Mouse (Mus musculus) yolk sac, embryonic 10.5 days (tissue): ENCODE data around the gene Rabgap1.
"Not testable (repeated sequence)": the region's sequence is repeated elsewhere in the genome, so short reads cannot be mapped to it uniquely, and the experiment has no call there.

ENCODE experiments used
- DNase-seq: peaks from one replicate; pipeline ENCODE4 v3.0.0-alpha.2; 2017; ENCODE audit warnings: low spot score

The Rabgap1 gene

DNA sequence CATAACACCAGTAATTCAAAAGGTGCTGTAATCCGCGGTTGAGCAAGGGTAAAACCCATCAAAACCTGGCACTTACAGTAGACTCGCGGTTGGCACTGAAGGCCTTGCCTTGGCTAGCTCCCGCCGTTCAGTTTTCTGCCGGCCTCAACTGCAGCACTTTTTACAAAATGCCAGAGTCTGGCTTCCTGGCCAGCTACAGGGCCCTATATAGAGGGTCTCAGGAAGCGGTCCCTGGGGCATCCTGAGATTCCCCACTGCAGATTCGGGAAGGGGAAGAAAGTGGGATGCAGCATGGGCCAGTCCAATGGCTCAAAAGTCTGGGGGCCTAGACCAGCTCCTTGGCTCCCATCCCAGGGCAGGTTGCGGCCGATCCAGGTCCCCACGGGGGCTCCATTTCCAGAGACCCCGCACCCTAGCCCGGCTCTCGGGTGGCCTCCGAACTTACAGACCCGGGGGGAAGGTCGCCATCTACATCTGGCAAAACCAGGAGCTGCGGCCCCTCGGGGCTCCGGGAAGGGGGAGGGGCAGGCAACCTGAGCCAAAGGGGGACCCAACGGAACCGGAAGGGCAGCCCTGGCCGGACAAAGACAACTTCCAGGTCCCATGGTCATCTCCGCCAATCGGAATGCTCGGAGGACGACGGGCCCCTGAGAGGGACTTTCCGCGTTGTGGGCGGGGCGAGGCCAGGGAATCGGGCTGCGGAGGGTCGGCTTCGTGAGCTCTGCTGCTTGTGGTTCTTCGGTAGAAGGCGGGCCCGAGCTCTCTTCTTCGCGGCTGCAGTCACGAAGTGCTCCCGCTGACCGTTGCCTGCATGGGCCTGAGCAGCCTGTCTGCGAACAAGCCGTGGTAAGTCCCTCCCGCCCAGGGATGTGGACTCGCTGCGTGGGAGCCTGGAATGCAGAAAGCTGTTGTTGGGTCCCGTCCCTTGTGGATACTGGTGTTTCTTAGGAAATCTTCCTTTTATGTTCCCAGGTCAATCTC lies at the start of gene Rabgap1, which contains the start of the genes Zbtb26 and Zbtb6:
TSS of gene Rabgap1 (plus strand) at position 669 of the 981 bp plus-strand sequence.
TSS of gene Zbtb26 (minus strand) at position 525 of the 981 bp plus-strand sequence.
TSS of gene Zbtb6 (minus strand) at position 561 of the 981 bp plus-strand sequence.
- DNase-seq = peak; percentile 97

DNA sequence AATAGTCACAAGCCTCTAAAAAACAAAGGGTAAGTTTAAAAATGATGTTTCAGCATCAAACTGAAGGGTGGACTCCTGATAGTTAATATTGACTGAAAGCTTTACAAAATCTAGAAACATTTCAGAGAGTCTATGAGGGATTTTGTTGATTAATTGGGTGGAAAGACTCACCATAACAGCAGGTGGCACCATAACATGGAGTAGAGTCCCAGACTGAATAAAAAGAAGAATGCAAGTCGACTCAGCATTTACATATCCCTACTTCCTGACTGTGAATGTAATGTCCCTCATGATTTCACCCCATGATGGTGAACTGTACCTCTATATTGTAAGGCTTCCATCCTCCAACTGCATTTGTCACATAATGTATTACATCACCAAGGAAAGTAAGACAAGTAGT lies 47.5 kb upstream of the Rabgap1 start:
- DNase-seq = no peak

DNA sequence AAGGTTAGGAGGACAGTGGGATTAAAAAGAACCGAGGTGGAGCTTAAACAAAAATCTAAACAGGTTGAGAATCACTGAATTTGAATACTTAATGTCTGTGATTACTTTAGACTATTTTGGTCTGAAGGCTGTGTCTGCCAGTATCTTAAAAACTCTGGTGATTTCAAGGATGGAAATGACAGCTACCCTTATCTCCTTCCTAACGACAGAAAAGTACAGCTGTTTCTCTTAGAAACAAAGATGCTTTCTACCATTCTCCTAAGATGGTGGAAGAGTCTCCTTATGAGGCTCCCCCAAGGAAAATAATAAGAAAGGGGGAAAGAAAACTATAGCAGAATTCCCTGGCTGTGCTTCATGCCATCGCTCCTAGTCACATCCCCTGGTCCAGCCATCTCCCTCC lies 21.2 kb upstream of the Rabgap1 start:
- no peak for DNase-seq

DNA sequence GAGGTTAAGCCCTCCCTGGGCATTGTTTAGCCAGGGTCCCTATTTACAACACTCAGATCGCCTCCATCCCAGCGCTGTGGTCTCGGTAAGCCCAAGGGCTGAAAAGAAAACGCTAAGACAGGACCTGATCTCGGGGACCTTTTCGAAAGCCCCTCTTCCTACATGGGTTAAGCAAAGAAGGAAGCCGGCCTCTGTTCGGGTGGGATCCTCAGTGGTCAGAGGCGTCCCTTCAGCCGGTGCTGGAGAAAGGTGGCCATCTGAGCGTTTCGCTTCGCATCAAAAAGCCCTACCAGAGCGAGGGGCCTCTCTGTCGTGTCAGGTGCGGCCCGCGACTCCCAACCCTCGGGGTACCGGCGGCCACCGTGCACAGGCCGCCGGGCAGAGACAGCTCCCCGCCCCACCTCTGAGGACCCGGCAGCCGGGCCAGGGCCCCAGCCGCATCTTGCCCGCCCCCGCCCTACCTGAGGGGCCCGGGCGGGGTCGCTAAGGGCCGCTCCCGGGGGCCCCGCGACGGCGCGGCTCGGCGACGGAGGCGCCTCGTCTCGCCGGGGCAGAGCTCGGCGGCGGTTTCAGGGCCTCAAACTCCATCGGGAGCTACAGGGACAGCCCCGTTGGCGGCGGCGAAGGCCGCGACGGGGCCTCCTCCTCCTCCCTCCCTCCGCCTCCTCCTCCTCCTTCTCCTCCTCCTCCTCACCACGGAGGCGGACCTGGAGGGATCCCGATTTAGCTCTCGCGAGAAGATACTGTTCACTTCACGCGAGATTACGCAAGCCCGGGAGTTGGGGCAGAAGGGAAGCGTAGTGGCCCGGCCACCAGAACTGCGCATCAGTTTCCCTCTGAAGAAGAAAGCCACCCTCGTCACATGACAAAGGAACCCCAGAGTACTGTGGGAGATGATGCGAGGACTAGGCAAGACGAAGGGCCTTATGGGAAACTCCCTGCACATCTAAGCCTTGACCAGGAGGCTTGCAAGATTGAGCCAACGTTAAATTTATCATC lies 20.5 kb upstream of the Rabgap1 start, which contains the start of gene Rc3h2:
TSS of gene Rc3h2 (minus strand) at position 598 of the 999 bp plus-strand sequence.
- peak; percentile 96 for DNase-seq

DNA sequence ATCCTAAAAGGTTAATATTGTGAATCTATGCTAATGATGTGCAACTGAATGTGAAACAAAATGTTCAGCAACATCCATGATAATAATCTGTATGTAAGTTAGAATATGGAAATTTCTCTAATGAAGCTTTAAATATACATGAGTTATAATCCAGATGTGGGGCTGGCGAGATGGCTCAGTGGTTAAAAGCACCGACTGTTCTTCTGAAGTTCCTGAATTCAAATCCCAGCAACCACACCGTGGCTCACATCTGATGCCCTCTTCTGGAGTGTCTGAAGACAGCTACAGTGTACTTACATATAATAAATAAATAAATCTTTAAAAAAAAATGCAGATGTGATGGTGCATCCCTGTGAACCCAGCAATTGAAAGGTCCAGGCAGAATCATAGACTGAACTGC lies 19.4 kb upstream of the Rabgap1 start:
- DNase-seq = no peak

DNA sequence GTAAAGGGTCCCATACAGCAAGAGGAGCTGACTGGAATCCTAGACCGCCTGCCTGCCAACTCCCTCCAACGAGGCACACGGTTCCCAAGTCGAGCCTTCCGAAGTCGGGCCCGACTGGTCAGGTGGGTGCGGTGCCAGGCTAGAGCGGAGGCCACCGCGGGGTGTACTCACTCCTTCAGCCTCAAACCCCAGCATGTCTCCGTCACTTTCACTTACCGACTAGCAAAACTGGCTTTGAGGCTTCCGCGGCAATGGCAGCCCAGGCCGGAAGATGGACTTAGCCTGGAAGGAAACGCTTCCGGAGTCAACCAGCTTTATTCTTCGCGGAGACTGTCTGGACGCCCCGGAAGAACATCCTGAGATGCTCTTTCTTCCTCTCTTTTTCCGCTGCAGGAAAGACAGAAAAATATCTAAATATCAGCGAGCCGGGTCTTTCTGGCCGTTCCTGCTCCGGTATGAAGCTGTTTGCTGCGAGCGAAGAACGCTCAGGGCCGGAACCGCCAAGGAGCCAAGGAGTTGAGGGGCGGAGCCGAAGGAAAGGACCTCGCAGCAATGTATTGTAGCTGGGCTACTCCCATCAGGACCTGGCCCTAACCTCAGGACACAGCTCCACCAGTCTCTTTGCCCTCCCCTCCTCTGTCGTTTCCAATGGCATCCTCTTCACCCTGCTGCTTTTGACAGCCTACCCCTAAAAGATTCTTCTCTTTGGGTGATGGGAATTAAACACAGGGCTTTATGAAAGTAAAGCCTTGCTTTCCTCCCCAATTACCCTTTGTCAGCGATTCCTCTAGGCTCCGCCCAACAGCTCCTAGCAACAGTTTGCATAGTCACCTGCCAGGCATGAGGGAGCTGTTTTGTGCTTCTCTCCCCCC lies 12.2 kb upstream of the Rabgap1 start:
- DNase-seq = peak; percentile 90

DNA sequence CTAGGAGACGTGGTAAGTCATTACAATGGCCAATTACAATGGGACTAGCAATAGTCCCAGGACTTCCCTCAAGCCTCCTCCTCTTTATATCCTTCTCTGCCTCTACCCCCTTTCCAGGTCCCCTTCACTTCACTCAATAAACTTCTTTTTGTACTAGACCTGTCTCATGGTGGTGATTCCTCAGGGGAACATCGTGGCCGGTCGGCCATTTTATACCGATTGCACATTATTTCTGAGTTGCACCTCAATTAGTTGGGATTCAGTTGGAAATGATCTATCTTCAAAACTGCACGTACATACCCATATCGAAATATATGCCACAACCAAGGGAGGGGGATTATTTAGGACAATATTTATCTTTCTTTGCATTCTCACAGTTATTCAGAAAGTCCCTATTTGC lies 11.5 kb upstream of the Rabgap1 start:
- DNase-seq = no peak

DNA sequence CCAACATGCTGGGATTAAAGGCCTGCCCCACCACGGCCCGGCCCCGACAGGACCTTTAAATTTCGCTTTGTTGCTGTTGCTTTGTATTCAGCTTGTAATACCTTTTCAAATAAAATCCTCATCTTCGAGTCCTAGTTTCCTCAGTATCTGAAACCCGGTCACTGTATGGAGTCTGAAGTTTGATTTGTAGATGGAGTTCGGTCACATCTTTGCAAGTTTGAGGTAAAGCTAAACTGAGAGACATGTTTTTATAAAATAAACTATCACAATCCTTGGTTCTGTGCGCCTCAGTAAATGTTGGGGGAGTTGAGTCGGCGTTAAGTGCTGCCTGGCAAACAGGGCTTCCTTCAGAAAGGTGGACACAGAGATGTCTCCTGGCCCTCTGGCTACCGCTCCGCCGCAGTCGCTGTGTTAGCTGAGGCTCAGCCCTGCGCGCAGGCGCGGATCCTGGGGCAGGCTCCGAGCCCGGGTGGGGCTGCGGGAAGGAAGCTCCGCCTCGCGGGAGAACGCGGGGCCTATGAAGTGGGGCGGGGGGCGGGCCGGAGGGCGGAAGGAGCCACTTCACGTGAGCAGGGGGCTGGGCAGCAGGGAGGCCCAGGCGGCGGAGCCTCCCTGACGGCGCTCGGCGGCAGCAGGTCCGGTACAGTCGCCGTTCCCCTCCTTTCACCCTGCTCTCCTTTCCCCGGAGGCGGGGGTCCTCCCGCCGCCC lies 8.7 kb downstream of the Rabgap1 start:
- peak; percentile 95 for DNase-seq

DNA sequence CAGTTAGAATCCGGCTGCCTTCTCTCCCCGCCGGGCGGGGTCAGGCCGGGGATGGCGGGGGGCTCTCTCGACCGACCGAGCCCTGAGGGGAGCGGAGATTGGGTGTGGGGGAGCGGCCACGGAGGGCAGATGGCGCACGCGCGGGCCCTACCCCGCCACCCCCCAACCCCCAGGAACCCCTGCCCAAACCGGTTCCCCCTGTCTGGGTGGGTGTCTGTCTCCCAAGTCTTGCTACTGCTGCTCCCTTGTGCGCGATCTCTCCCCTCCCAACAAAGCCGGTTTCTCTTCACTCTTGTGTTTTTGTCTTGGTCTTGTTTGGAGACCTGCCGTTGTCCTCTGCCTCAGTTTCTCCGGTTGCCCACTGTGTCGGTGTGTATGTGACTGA lies 9.3 kb downstream of the Rabgap1 start:
- no peak for DNase-seq

DNA sequence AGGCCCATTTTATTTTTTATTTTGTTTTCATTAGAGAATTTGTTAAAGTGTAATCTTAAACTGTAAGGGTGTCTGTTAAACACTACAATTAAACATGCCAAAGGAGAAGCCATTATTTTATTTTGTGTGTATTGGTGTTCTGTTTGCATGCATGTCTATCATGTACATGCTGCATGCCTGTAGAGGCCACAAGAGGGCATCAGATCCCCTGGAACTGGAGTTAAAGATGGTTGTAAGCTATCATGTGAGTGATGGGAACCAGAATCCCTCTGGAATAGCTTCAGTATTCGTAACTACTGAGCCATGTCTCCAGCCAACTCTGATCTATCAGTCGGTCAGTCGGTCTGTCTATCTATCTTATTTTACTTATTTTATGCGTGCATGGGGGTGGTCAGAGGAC lies 17.6 kb downstream of the Rabgap1 start:
- no peak for DNase-seq

DNA sequence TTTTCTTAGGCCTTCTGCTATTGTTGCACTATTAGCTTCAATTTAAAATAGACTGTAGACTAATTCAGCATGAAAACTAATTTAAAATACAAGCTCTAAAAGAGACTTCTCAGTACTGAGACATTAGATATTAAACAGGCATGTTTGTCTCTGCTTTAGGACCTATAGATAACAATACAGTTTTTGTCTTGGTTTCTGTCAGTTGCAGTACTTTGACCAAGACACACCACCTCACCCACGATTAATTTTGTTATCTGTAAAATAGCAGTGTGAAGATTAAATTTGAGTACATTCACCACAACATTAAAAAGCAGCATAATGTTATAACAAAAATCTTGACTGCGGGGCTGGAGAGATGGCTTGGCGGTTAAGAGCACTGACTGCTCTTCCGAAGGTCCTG lies 23.2 kb downstream of the Rabgap1 start:
- DNase-seq = no peak

DNA sequence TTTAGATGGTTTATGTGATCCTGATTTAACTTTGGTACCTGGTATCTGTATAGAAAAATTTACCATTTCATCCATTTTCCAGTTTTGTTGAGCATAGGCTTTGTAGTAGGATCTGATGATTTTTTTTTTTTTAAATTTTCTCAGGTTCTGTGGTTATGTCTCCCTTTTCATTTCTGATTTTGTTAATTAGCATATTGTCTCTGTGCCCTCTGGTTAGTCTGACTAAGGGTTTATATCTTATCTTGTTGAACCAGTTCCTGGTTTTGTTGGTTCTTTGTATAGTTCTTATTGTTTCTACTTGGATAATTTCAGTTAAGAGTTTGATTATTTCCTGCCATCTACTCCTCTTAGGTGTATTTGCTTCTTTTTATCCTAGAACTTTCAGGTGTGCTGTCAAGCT lies 36.5 kb downstream of the Rabgap1 start:
- DNase-seq = no peak

DNA sequence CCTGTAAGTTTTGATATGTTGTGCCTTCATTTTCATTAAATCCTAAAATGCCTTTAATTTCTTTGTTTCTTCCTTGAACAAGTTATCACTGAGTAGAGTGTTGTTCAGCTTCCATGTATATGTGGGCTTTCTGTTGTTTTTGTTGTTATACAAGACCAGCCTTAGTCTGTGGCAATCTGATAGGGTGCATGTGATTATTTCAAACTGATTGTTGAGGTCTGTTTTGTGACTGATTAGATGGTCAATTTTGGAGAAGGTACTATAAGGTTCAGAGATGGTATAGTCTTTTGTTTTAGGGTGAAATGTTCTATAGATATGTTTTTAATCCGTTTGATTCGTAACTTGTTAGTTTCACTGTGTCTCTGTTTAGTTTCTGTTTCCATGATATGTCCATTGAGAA lies 37.0 kb downstream of the Rabgap1 start:
- no peak for DNase-seq

DNA sequence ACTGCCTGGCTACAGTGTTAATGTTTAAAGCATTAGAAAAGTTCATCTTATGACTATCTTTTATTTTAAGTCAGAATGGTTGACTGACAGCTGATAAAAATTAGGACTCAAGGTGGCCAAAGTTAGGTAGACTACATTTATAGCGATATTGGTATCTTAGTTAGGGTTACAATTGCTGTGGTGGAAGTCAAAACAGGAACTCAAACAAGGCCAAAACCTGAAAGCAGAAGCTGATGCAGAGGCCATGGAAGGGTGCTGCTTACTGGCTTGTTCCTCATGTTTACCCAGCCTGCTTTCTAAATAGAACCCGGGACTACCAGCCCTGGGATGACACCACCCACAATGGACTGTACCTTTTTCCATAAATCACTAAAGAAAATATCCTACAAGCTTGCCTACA lies 41.1 kb downstream of the Rabgap1 start:
- no peak for DNase-seq

DNA sequence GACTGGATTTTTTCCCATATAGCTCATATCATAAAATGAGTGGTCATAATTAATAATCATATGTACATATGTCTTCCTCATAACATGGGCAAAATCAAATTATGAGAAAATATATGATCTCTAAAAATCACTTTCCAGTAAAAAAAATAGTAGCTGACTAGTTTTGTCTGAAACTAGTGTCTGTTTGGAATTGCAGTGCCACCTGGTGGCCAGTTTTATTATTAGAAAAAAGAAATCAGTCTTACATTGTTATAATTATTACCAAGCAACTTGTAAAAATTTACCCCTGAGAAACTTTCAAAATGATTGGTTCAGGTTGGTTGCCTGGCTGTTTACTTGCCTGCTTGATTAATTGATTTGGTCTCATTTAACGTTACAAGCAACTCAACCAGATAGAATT lies 42.3 kb downstream of the Rabgap1 start:
- DNase-seq = no peak

DNA sequence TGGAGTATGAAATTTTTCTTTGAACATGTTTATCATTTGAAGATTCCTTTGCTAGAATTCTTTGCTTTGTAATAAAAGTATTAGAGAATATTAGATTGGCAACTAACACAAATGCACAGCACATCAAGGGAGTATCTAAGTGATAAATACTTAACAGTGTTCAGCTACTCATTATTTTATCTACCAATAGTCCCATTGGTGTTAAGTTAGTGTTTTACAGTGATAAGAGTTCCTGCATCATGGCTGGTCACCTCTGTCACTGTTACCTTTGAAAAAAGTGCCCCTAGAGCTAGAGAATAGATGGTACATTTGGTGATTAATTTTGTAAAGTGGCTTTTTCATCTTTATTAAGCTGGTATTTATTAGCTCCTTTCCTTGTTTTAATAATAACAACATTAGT lies 43.3 kb downstream of the Rabgap1 start:
- no peak for DNase-seq

DNA sequence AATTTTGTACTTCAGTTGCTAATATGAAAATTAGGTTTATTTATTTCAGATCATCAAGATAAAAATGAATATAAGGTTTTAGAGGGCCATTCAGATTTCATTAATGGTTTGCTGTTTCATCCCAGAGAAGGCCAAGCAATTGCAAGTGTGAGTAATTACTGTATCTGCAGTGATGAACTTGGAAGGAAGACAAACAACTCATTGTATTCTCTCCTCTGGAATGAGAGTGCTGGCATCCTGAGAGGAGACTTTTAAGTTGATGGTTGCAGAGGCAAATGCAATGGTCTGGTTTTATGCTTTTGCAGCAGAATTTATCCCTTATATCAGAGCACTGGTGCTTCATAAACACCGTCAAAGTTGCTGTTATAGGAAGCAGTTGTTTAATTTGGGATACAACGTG lies 45.9 kb downstream of the Rabgap1 start:
- no peak for DNase-seq

DNA sequence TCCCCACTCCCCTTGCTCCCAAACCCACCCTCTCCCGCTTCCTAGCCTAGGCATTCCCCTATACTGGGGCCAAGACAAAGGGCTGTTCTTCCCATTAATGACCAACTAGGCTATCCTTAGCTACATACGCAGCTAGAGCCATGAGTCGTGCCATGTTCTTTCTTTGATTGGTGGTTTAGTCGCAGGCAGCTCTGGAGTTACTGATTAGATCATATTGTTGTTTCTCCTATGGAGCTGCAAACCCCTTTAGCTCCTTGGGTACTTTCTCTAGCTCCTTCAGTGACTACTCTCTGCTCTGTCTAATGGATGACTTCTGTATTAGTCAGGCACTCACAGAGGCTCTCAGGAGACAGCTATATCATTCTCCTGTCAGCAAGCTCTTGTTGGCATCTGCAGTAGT lies 54.2 kb downstream of the Rabgap1 start:
- no peak for DNase-seq

DNA sequence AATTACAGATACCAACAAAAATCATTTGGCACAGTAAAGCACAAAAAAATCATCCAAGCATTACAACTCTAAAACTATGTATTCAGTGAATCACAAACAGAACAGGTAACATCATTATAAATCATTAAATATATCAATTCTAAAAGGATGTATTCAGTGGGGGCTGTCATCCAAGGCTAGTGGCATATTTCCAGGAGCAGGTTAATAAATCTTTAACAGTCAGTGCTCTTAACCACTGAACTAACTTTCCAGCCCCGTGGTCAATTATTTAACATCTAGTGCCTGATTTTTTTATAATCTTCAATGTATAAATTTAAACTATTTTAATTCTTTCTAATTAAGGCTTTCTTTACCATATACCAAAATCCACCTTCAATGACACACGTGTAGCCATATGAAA lies 62.8 kb downstream of the Rabgap1 start:
- DNase-seq = not testable (repeated sequence)

DNA sequence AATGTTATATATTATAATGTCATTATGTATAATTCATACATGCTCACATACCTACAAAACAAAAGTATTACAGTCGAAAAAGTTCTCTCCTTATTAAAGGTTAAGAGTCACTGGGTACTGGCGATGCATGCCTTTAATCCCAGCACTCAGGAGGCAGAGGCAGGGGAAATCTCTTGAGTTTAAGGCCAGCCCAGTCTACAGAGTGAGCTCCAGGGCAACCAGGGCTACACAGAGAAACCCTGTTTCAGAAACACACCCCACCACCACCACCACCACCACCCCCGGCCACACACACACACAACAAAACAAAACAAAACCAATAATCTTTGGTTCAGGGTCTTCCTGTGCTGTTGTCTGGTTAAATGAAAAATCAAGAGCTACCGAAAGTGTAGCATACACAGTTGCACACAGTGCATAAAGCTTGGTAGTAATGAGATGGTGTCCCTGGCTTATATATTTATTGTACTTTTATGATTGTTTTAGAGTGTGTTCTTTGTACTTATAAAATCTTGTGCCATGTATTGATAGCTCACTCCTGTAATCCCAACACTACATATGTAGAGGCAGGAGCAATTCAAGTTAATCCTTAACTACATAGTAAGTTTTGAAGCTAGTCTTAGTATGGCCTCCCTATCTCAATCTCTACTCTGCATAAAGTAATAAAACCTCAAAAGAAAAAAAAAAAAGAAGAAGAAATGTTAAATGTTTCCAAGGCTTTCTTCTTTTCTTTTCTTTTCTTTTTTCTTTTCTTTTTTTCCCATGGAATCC lies 68.2 kb downstream of the Rabgap1 start:
- no peak for DNase-seq
